Mouse (Mus musculus) midbrain, postnatal 0 days (tissue): ENCODE measurements around the gene Sox5. TPM values are rescaled to one million over a fixed set of nuclear protein-coding genes. Genes with fewer than 3 reads are reported as not detected.

Source experiments
- ATAC-seq: fragments of 200-750 bp; cut with Nextera tagmentation; 2 replicates; pipeline ENCODE4 v1.8.0; 2017; ENCODE audit warnings: moderate number of reproducible peaks, mild to moderate bottlenecking, moderate TSS enrichment, moderate library complexity; ENCODE audit not compliant: low FRiP score
- DNase-seq: peaks from one replicate; pipeline ENCODE4 v3.0.0-alpha.2; 2015; ENCODE audit warnings: low spot score
- H3K27ac ChIP-seq: fragments of 300-500 bp; sonication (generic); 2 replicates; pipeline ENCODE4 v1.5.1; 2014; ENCODE audit warnings: low read depth, mild to moderate bottlenecking, low read length, mixed read lengths
- H3K27me3 ChIP-seq: fragments of 300-500 bp; sonication (generic); 2 replicates; pipeline ENCODE4 v1.6.1; 2014; ENCODE audit warnings: low read length, control low read depth, mixed read lengths; ENCODE audit not compliant: insufficient read depth
- H3K36me3 ChIP-seq: fragments of 300-500 bp; sonication (generic); 2 replicates; pipeline ENCODE4 v1.6.1; 2014; ENCODE audit warnings: low read length, control low read depth, mixed read lengths; ENCODE audit not compliant: insufficient read depth
- H3K4me1 ChIP-seq: fragments of 300-500 bp; sonication (generic); 2 replicates; pipeline ENCODE4 v1.6.1; 2014; ENCODE audit warnings: mild to moderate bottlenecking, control low read depth, antibody characterized with exemption, low read length, mixed read lengths; ENCODE audit not compliant: insufficient read depth
- H3K4me2 ChIP-seq: fragments of 300-500 bp; sonication (generic); 2 replicates; pipeline ENCODE4 v1.6.1; 2014; ENCODE audit warnings: low read depth, mild to moderate bottlenecking, low read length, mixed read lengths; ENCODE audit not compliant: poor library complexity, severe bottlenecking
- H3K4me3 ChIP-seq: fragments of 300-500 bp; sonication (generic); 2 replicates; pipeline ENCODE4 v1.5.1; 2014; ENCODE audit warnings: low read depth, mild to moderate bottlenecking, low read length, moderate library complexity
- H3K9ac ChIP-seq: fragments of 300-500 bp; sonication (generic); replicated peaks from 2 replicates; pipeline ENCODE4 v1.6.1; 2014; ENCODE audit warnings: mild to moderate bottlenecking, low read length, moderate library complexity, mixed read lengths; ENCODE audit not compliant: poor library complexity, severe bottlenecking
- H3K9me3 ChIP-seq: fragments of 300-500 bp; sonication (generic); 2 replicates; pipeline ENCODE4 v1.6.1; 2016; ENCODE audit warnings: low read length, control low read depth
- CTCF ChIP-seq: IDR thresholded peaks from 2 replicates; pipeline ENCODE4 v1.5.1; 2016; ENCODE audit warnings: antibody characterized with exemption, mild to moderate bottlenecking
- WGBS: fragments of 180-500 bp; shearing (Covaris S2); extraction: QIAGEN DNeasy Blood & Tissue Kit; methylation state at CpG from one replicate; pipeline ENCODE4 v1.1.7; 2014; 5-methylcytosine and 5-hydroxymethylcytosine counted together
- polyA plus RNA-seq: library from polyadenylated mRNA; unstranded; fragments of >200 nt; fragmentation: Nextera tagmentation; extraction: Ambion mirVana; gene quantifications from 2 replicates; pipeline ENCODE4 v1.2.1, GENCODE M21; 2015
- total RNA-seq: library from RNA; depleted of rRNA; stranded (reverse); fragments of >200 nt; gene quantifications from 2 replicates; pipeline ENCODE4 v1.2.3, GENCODE M21; 2014

The Sox5 gene
- total and polyA plus RNA-seq, 2 experiments from 2014 or later = 11.3 to 25.0 TPM

GRCm38 (mm10) chr6:144473437-144473836 is 308.3 kb downstream of the Sox5 start:
- Histone ChIP-seq H3K36me3 (no peaks in the 10 kb centered on the region), H3K9ac (no peak overlapping the region), H3K9me3 (no peaks in the 10 kb centered on the region), H3K27me3 (no peaks in the 10 kb centered on the region), H3K27ac (no peak overlapping the region), H3K4me2 (no peak overlapping the region), H3K4me3 (no peak overlapping the region), H3K4me1 (no peaks in the 10 kb centered on the region)
- no peak for TF ChIP-seq CTCF
- WGBS = 73% methylated on average over 7 of the region's 7 CpGs
- ATAC-seq (no peak), DNase-seq (no peak)

GRCm38 (mm10) chr6:144472089-144472900 is 309.5 kb downstream of the Sox5 start:
- Histone ChIP-seq H3K9me3 (no peaks in the 10 kb centered on the region), H3K4me2 (no peak overlapping the region), H3K27me3 (no peaks in the 10 kb centered on the region), H3K4me1 (no peaks in the 10 kb centered on the region), H3K9ac (no peak overlapping the region), H3K4me3 (no peak overlapping the region), H3K27ac (no peak overlapping the region), H3K36me3 (no peaks in the 10 kb centered on the region)
- no peak for DNase-seq
- 83% methylated on average over 14 of the region's 14 CpGs for WGBS
- TF ChIP-seq CTCF = no peak
- no peak for ATAC-seq

GRCm38 (mm10) chr6:144466711-144467110 is 315.1 kb downstream of the Sox5 start:
- WGBS = 74% methylated on average over 15 of the region's 15 CpGs
- Histone ChIP-seq H3K27me3 (no peaks in the 10 kb centered on the region), H3K36me3 (no peaks in the 10 kb centered on the region), H3K4me2 (no peak overlapping the region), H3K4me3 (no peak overlapping the region), H3K4me1 (no peaks in the 10 kb centered on the region), H3K9me3 (no peaks in the 10 kb centered on the region), H3K9ac (no peak overlapping the region), H3K27ac (no peak overlapping the region)
- ATAC-seq (no peak), DNase-seq (no peak)
- no peak for TF ChIP-seq CTCF

GRCm38 (mm10) chr6:144463691-144464090 is 318.1 kb downstream of the Sox5 start:
- no peaks in the 10 kb centered on the region for H3K9me3 ChIP-seq
- H3K27me3 ChIP-seq = no peaks in the 10 kb centered on the region
- DNase-seq (no peak), ATAC-seq (no peak)
- H3K4me1 ChIP-seq = no peaks in the 10 kb centered on the region
- H3K9ac ChIP-seq = no peak overlapping the region
- H3K27ac ChIP-seq = no peak overlapping the region
- no peak overlapping the region for H3K4me3 ChIP-seq
- no peak for TF ChIP-seq CTCF
- H3K36me3 ChIP-seq = no peaks in the 10 kb centered on the region
- 82% methylated on average over 6 of the region's 6 CpGs for WGBS
- H3K4me2 ChIP-seq = no peak overlapping the region

- TF ChIP-seq CTCF = no peak
- Histone ChIP-seq H3K4me3 (no peak overlapping the region), H3K9me3 (no peaks in the 10 kb centered on the region), H3K36me3 (no peaks in the 10 kb centered on the region), H3K27me3 (no peaks in the 10 kb centered on the region), H3K9ac (no peak overlapping the region), H3K4me1 (no peaks in the 10 kb centered on the region), H3K27ac (no peak overlapping the region), H3K4me2 (no peak overlapping the region)
- ATAC-seq = no peak
- DNase-seq = no peak
- 90% methylated on average over 5 of the region's 5 CpGs for WGBS
These were observed 318.5 kb downstream of the Sox5 start for GRCm38 (mm10) chr6:144463274-144463673.

GRCm38 (mm10) chr6:144459486-144459885 is 322.3 kb downstream of the Sox5 start:
- H3K27me3 ChIP-seq = no peaks in the 10 kb centered on the region
- WGBS = 85% methylated on average over 8 of the region's 8 CpGs

More at GRCm38 (mm10) chr6:144459486-144459885, 322.3 kb downstream of the Sox5 start:
- Histone ChIP-seq H3K36me3 (no peaks in the 10 kb centered on the region), H3K9ac (no peak overlapping the region), H3K4me2 (no peak overlapping the region), H3K4me3 (no peak overlapping the region), H3K4me1 (no peaks in the 10 kb centered on the region), H3K27ac (no peak overlapping the region), H3K9me3 (no peaks in the 10 kb centered on the region)
- ATAC-seq = no peak
- no peak for TF ChIP-seq CTCF
- no peak for DNase-seq
